Mouse (Mus musculus): ENCODE data around the gene Clasp1. TPM values are rescaled to one million over a fixed set of nuclear protein-coding genes. Genes with fewer than 3 reads are reported as not detected.

Clasp1 gene
- polyA plus RNA-seq, 1 experiment from 2014 or later, result 61.3 TPM

- no peaks in the 10 kb centered on the region for H3K27me3 ChIP-seq
- no peak overlapping the region for H3K27ac ChIP-seq
- no peaks in the 10 kb centered on the region for H3K4me1 ChIP-seq
- no peaks in the 10 kb centered on the region for H3K9me3 ChIP-seq
- H3K9ac ChIP-seq, result no peak overlapping the region
- no peak overlapping the region for H3K4me3 ChIP-seq
- peaks cover 98% of the 10 kb centered on the region for H3K36me3 ChIP-seq
- no peak overlapping the region for H3K4me2 ChIP-seq
- 93% methylated on average over 3 of the region's 3 CpGs for WGBS
- ATAC-seq (ENCODE audit: insufficient number of reproducible peaks, insufficient read depth, low FRiP score, low TSS enrichment, low read depth), result no peak
Measured at GRCm38 (mm10) chr1:118510996-118511395, 122.1 kb downstream of the Clasp1 start.

- Histone ChIP-seq H3K4me1 (no peaks in the 10 kb centered on the region), H3K27ac (no peak overlapping the region), H3K4me2 (no peak overlapping the region), H3K9ac (no peak overlapping the region), H3K4me3 (no peak overlapping the region), H3K36me3 (peaks cover 96% of the 10 kb centered on the region), H3K9me3 (no peaks in the 10 kb centered on the region), H3K27me3 (no peaks in the 10 kb centered on the region)
- ATAC-seq (ENCODE audit: insufficient number of reproducible peaks, insufficient read depth, low FRiP score, low TSS enrichment, low read depth), result no peak
- 94% methylated on average over 8 of the region's 8 CpGs for WGBS
Measured at GRCm38 (mm10) chr1:118511738-118512530, 123.1 kb downstream of the Clasp1 start.

- no peak overlapping the region for H3K27ac ChIP-seq
- no peaks in the 10 kb centered on the region for H3K27me3 ChIP-seq
- H3K4me3 ChIP-seq, result no peak overlapping the region
- H3K4me2 ChIP-seq, result no peak overlapping the region
- 80% methylated on average over 7 of the region's 7 CpGs for WGBS
- no peaks in the 10 kb centered on the region for H3K4me1 ChIP-seq
- peaks cover 78% of the 10 kb centered on the region for H3K36me3 ChIP-seq
- H3K9ac ChIP-seq, result no peak overlapping the region
- ATAC-seq (ENCODE audit: insufficient number of reproducible peaks, insufficient read depth, low FRiP score, low TSS enrichment, low read depth), result no peak
- H3K9me3 ChIP-seq, result no peaks in the 10 kb centered on the region
Measured at GRCm38 (mm10) chr1:118516256-118516655, 127.4 kb downstream of the Clasp1 start.

- Histone ChIP-seq H3K27ac (no peak overlapping the region), H3K4me2 (no peak overlapping the region), H3K9ac (no peak overlapping the region), H3K4me1 (no peaks in the 10 kb centered on the region), H3K36me3 (peaks cover 68% of the 10 kb centered on the region), H3K4me3 (no peak overlapping the region), H3K27me3 (no peaks in the 10 kb centered on the region), H3K9me3 (no peaks in the 10 kb centered on the region)
- 90% methylated on average over 6 of the region's 6 CpGs for WGBS
- no peak for ATAC-seq (ENCODE audit: insufficient number of reproducible peaks, insufficient read depth, low FRiP score, low TSS enrichment, low read depth)
Measured at GRCm38 (mm10) chr1:118523161-118523560, 134.3 kb downstream of the Clasp1 start.

GRCm38 (mm10) chr1:118525336-118525735 is 136.5 kb downstream of the Clasp1 start:
- no peaks in the 10 kb centered on the region for H3K4me1 ChIP-seq
- H3K4me2 ChIP-seq, result no peak overlapping the region
- H3K9me3 ChIP-seq, result no peaks in the 10 kb centered on the region; the same call in 1 of the 2 replicates
- H3K36me3 ChIP-seq, result peaks cover 77% of the 10 kb centered on the region
- no peak overlapping the region for H3K9ac ChIP-seq
- no peaks in the 10 kb centered on the region for H3K27me3 ChIP-seq
- 85% methylated on average over 9 of the region's 9 CpGs for WGBS
- no peak overlapping the region for H3K27ac ChIP-seq
- no peak overlapping the region for H3K4me3 ChIP-seq
- no peak for ATAC-seq (ENCODE audit: insufficient number of reproducible peaks, insufficient read depth, low FRiP score, low TSS enrichment, low read depth)

- Histone ChIP-seq H3K27me3 (no peaks in the 10 kb centered on the region), H3K4me2 (no peak overlapping the region), H3K4me3 (no peak overlapping the region), H3K36me3 (peaks cover 91% of the 10 kb centered on the region), H3K4me1 (no peaks in the 10 kb centered on the region), H3K27ac (no peak overlapping the region), H3K9me3 (no peaks in the 10 kb centered on the region; the same call in 1 of the 2 replicates), H3K9ac (no peak overlapping the region)
- no peak for ATAC-seq (ENCODE audit: insufficient number of reproducible peaks, insufficient read depth, low FRiP score, low TSS enrichment, low read depth)
- WGBS, result 85% methylated on average over 1 of the region's 1 CpGs
Measured at GRCm38 (mm10) chr1:118529213-118529612, 140.4 kb downstream of the Clasp1 start.

- no peak for ATAC-seq (ENCODE audit: insufficient number of reproducible peaks, insufficient read depth, low FRiP score, low TSS enrichment, low read depth)
- Histone ChIP-seq H3K36me3 (peaks cover 96% of the 10 kb centered on the region), H3K4me2 (no peak overlapping the region), H3K9me3 (no peaks in the 10 kb centered on the region; the same call in 1 of the 2 replicates), H3K27me3 (no peaks in the 10 kb centered on the region), H3K4me1 (no peaks in the 10 kb centered on the region), H3K4me3 (no peak overlapping the region), H3K27ac (no peak overlapping the region), H3K9ac (no peak overlapping the region)
- 94% methylated on average over 3 of the region's 3 CpGs for WGBS
Measured at GRCm38 (mm10) chr1:118531259-118531658, 142.4 kb downstream of the Clasp1 start.

- Histone ChIP-seq H3K4me3 (no peak overlapping the region), H3K4me2 (no peak overlapping the region), H3K9me3 (no peaks in the 10 kb centered on the region), H3K27me3 (no peaks in the 10 kb centered on the region), H3K4me1 (no peaks in the 10 kb centered on the region), H3K27ac (no peak overlapping the region), H3K36me3 (peaks cover 79% of the 10 kb centered on the region), H3K9ac (no peak overlapping the region)
- ATAC-seq (ENCODE audit: insufficient number of reproducible peaks, insufficient read depth, low FRiP score, low TSS enrichment, low read depth), result no peak
- 89% methylated on average over 15 of the region's 15 CpGs for WGBS
Measured at GRCm38 (mm10) chr1:118536021-118536420, 147.2 kb downstream of the Clasp1 start.

- peaks cover 74% of the 10 kb centered on the region for H3K36me3 ChIP-seq
- no peak overlapping the region for H3K4me2 ChIP-seq
- H3K9ac ChIP-seq, result no peak overlapping the region
- no peaks in the 10 kb centered on the region for H3K4me1 ChIP-seq
- H3K4me3 ChIP-seq, result no peak overlapping the region
- H3K9me3 ChIP-seq, result no peaks in the 10 kb centered on the region
- ATAC-seq (ENCODE audit: insufficient number of reproducible peaks, insufficient read depth, low FRiP score, low TSS enrichment, low read depth), result no peak
- H3K27ac ChIP-seq, result no peak overlapping the region
- H3K27me3 ChIP-seq, result no peaks in the 10 kb centered on the region
- WGBS, result 78% methylated on average over 6 of the region's 6 CpGs
Measured at GRCm38 (mm10) chr1:118539046-118539445, 150.2 kb downstream of the Clasp1 start.

- no peaks in the 10 kb centered on the region for H3K9me3 ChIP-seq
- H3K4me2 ChIP-seq, result no peak overlapping the region
- no peak overlapping the region for H3K27ac ChIP-seq
- 92% methylated on average over 7 of the region's 7 CpGs for WGBS
- H3K4me1 ChIP-seq, result no peaks in the 10 kb centered on the region
- H3K36me3 ChIP-seq, result peaks cover 79% of the 10 kb centered on the region
- ATAC-seq (ENCODE audit: insufficient number of reproducible peaks, insufficient read depth, low FRiP score, low TSS enrichment, low read depth), result no peak
- no peak overlapping the region for H3K4me3 ChIP-seq
- H3K9ac ChIP-seq, result no peak overlapping the region
- no peaks in the 10 kb centered on the region for H3K27me3 ChIP-seq
Measured at GRCm38 (mm10) chr1:118542880-118543279, 154.0 kb downstream of the Clasp1 start.

GRCm38 (mm10) chr1:118548769-118549168 is 159.9 kb downstream of the Clasp1 start:
- ATAC-seq (ENCODE audit: insufficient number of reproducible peaks, insufficient read depth, low FRiP score, low TSS enrichment, low read depth), result no peak
- Histone ChIP-seq H3K9ac (no peak overlapping the region), H3K4me3 (no peak overlapping the region), H3K36me3 (peaks cover 85% of the 10 kb centered on the region), H3K27me3 (no peaks in the 10 kb centered on the region), H3K4me2 (no peak overlapping the region), H3K9me3 (no peaks in the 10 kb centered on the region), H3K27ac (no peak overlapping the region), H3K4me1 (no peaks in the 10 kb centered on the region)
- WGBS, result 86% methylated on average over 5 of the region's 5 CpGs

GRCm38 (mm10) chr1:118551152-118551551 is 162.3 kb downstream of the Clasp1 start:
- WGBS, result 91% methylated on average over 5 of the region's 5 CpGs
- Histone ChIP-seq H3K9me3 (no peaks in the 10 kb centered on the region), H3K27me3 (no peaks in the 10 kb centered on the region), H3K36me3 (peaks cover 87% of the 10 kb centered on the region), H3K4me3 (no peak overlapping the region), H3K4me2 (no peak overlapping the region), H3K4me1 (no peaks in the 10 kb centered on the region), H3K9ac (no peak overlapping the region), H3K27ac (no peak overlapping the region)
- ATAC-seq (ENCODE audit: insufficient number of reproducible peaks, insufficient read depth, low FRiP score, low TSS enrichment, low read depth), result no peak
